8 mouse cellular contexts compared by ENCODE assay signal in the genomic region with DNA sequence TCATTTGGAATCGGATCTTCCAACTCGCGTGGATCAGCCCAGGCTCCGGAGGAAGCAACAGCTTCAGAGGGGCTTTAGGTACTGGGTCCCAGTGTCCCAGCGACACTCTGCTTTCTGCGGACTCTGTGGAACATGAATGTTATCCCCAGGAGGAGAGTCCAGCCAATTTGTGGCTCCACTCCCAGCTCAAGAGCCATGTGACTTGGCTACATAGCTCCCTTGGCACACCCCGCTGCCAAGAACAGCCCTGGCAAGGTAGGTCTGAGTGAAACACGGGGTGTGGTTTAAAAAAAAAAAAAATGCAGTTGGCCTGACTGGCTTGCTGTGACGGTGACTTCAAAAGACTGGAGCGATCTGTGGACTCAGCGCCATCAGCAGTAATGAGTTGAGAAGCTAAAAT. TPM values are rescaled to one million over a fixed set of nuclear protein-coding genes. Genes with fewer than 3 reads are reported as not detected.
A peak's percentile ranks its signal among the peaks of the same experiment; 100 is the strongest.
DNase-seq lines count a peak whose midpoint lies in the region; ATAC-seq lines count a peak whose summit lies in the region.

No protein-coding gene starts in this region.

- H3K27ac ChIP-seq in hindbrain, embryonic 16.5 days (ENCODE audit: low read depth, low read length) = no peak overlapping the region
- H3K27ac ChIP-seq in hindbrain, embryonic 13.5 days = no peak overlapping the region
- no peak overlapping the region for H3K27ac ChIP-seq in neural tube, embryonic 14.5 days (ENCODE audit: low read depth, low read length)

- no peak overlapping the region for H3K4me3 ChIP-seq in hindbrain, embryonic 16.5 days (ENCODE audit: low read length)
- no peak overlapping the region for H3K4me3 ChIP-seq in hindbrain, embryonic 13.5 days
- H3K4me3 ChIP-seq in neural tube, embryonic 14.5 days (ENCODE audit: low read depth, low read length) = no peak overlapping the region

- peak; percentile 83 for ATAC-seq in hindbrain, embryonic 16.5 days
- no peak for ATAC-seq in hindbrain, embryonic 13.5 days (ENCODE audit: low FRiP score)
- peak; percentile 98 for ATAC-seq in cerebellum, adult (ENCODE audit: insufficient number of reproducible peaks, low FRiP score, low TSS enrichment)
- peak; percentile 70; the same call in 1 of the 2 replicates for ATAC-seq in neural tube, embryonic 14.5 days (ENCODE audit: low read depth)
- no peak for ATAC-seq in inflammation-experienced regulatory T-cells, adult 6 months

- 65% methylated on average over 11 of the region's 11 CpGs for WGBS in hindbrain, embryonic 16.5 days
- 77% methylated on average over 11 of the region's 11 CpGs for WGBS in hindbrain, embryonic 13.5 days
- WGBS in neural tube, embryonic 14.5 days = 72% methylated on average over 11 of the region's 11 CpGs

- H3K9ac ChIP-seq in hindbrain, embryonic 16.5 days (ENCODE audit: low read depth, low read length) = no peak overlapping the region
- no peak overlapping the region for H3K9ac ChIP-seq in hindbrain, embryonic 13.5 days
- H3K9ac ChIP-seq in neural tube, embryonic 14.5 days (replicated peaks; ENCODE audit: low read depth, low read length) = no peak overlapping the region

- H3K4me1 ChIP-seq in hindbrain, embryonic 16.5 days (ENCODE audit: control insufficient read depth, insufficient read depth, low read depth, low read length) = no peaks in the 10 kb centered on the region
- H3K4me1 ChIP-seq in hindbrain, embryonic 13.5 days (replicated peaks) = no peaks in the 10 kb centered on the region
- H3K4me1 ChIP-seq in neural tube, embryonic 14.5 days (ENCODE audit: control insufficient read depth, insufficient read depth, low read length) = no peaks in the 10 kb centered on the region; the same call in 1 of the 2 replicates

- H3K27me3 ChIP-seq in hindbrain, embryonic 16.5 days (replicated peaks; ENCODE audit: control insufficient read depth, insufficient read depth, low read length) = no peaks in the 10 kb centered on the region
- no peaks in the 10 kb centered on the region for H3K27me3 ChIP-seq in hindbrain, embryonic 13.5 days
- H3K27me3 ChIP-seq in neural tube, embryonic 14.5 days (ENCODE audit: control insufficient read depth, insufficient read depth, low read length) = no peaks in the 10 kb centered on the region

- H3K36me3 ChIP-seq in hindbrain, embryonic 16.5 days (ENCODE audit: control insufficient read depth, insufficient read depth, low read length) = no peaks in the 10 kb centered on the region
- no peaks in the 10 kb centered on the region for H3K36me3 ChIP-seq in hindbrain, embryonic 13.5 days
- no peaks in the 10 kb centered on the region for H3K36me3 ChIP-seq in neural tube, embryonic 14.5 days (ENCODE audit: control insufficient read depth, insufficient read depth, low read length)

- peak; percentile 43 to 75 for DNase-seq in gastrocnemius, postnatal 4 days (ENCODE audit: low spot score in 2 of 2)
- peak; percentile 54 to 62 for DNase-seq in layer of hippocampus, adult 8-10 months (ENCODE audit: low spot score in 2 of 2)
- peak; percentile 44 to 72 for DNase-seq in urinary bladder, postnatal 4 days (ENCODE audit: low spot score in 2 of 2)

- peak overlapping the region; percentile 14; the same call in 1 of the 2 replicates for H3K4me2 ChIP-seq in hindbrain, embryonic 16.5 days (ENCODE audit: low read length)
- no peak overlapping the region for H3K4me2 ChIP-seq in hindbrain, embryonic 13.5 days
- no peak overlapping the region for H3K4me2 ChIP-seq in neural tube, embryonic 14.5 days (ENCODE audit: low read depth, low read length)

- no peaks in the 10 kb centered on the region for H3K9me3 ChIP-seq in hindbrain, embryonic 16.5 days (ENCODE audit: control insufficient read depth, low read length)
- no peaks in the 10 kb centered on the region for H3K9me3 ChIP-seq in hindbrain, embryonic 13.5 days
- H3K9me3 ChIP-seq in neural tube, embryonic 14.5 days (ENCODE audit: control insufficient read depth, low read length) = no peaks in the 10 kb centered on the region

RNA-seq across cellular contexts. Expression of gene Arid1b, which starts 19.4 kb away (rescaled TPM):
- 9.6 and 12.5 TPM in 2 replicates for polyA plus RNA-seq in hindbrain, embryonic 16.5 days (2015; fragmentation: Nextera tagmentation; extraction: Ambion mirVana)
- 14.8 and 16.1 TPM in 2 replicates for polyA plus RNA-seq in hindbrain, embryonic 13.5 days (2015; fragmentation: Nextera tagmentation; extraction: Ambion mirVana)
- total RNA-seq in gastrocnemius, postnatal 4 days (2021) = 10 to 100 TPM; 52.9 to 53.0 TPM
- total RNA-seq in layer of hippocampus, adult 8-10 months (2022) = 100 to 1,000 TPM in 3 of 4 experiments, 10 to 100 TPM in 1; 88.8 to 107 (median 100) TPM
- 20.1 and 22.2 TPM in 2 replicates for polyA plus RNA-seq in neural tube, embryonic 14.5 days (2014; fragmentation: Nextera tagmentation; extraction: Ambion mirVana)
- polyA plus RNA-seq in inflammation-experienced regulatory T-cells, adult 6 months (2017; shearing (Covaris generic)) = 10 to 100 TPM; 11.1 to 14.1 (median 12.2) TPM

Comparison
In these comparisons a context has a peak if more than half of its experiments do, and no peak if none do; other contexts are left out.
1. ATAC-seq: peak in hindbrain, embryonic 16.5 days (single experiment), cerebellum, adult (single experiment) and neural tube, embryonic 14.5 days (single experiment); none in hindbrain, embryonic 13.5 days (single experiment) and inflammation-experienced regulatory T-cells, adult 6 months (single experiment).
2. Peak in every context shown above with its lines, with median percentiles within 50 percentile points of each other: DNase-seq.